Mouse (Mus musculus): ENCODE results near the gene Unc93a2.
"Not testable (repeated sequence)": the region's sequence is repeated elsewhere in the genome, so short reads cannot be mapped to it uniquely, and the experiment has no call there.

Gene Unc93a2

GRCm38 (mm10) chr17:7369401-7369800, 15.9 kb downstream of the Unc93a2 start:
- DNase-seq, result not testable (repeated sequence)

GRCm38 (mm10) chr17:7366676-7367374, 18.4 kb downstream of the Unc93a2 start:
- not testable (repeated sequence) for DNase-seq

GRCm38 (mm10) chr17:7366265-7366664, 19.0 kb downstream of the Unc93a2 start:
- not testable (repeated sequence) for DNase-seq

- DNase-seq, result not testable (repeated sequence)
These were observed 19.6 kb downstream of the Unc93a2 start for GRCm38 (mm10) chr17:7365615-7366014.

GRCm38 (mm10) chr17:7360749-7361465, 24.4 kb downstream of the Unc93a2 start:
- DNase-seq, result not testable (repeated sequence)

- DNase-seq, result not testable (repeated sequence)
These were observed 25.5 kb downstream of the Unc93a2 start for GRCm38 (mm10) chr17:7359806-7360205.

- not testable (repeated sequence) for DNase-seq
These were observed 32.7 kb downstream of the Unc93a2 start, which contains the start of gene Ttll2 for GRCm38 (mm10) chr17:7352596-7352995. Gene Ttll2, minus strand, starts transcription at chr17:7352696.

GRCm38 (mm10) chr17:7348765-7349164, 36.5 kb downstream of the Unc93a2 start:
- DNase-seq, result not testable (repeated sequence)

GRCm38 (mm10) chr17:7337381-7337780, 47.9 kb downstream of the Unc93a2 start:
- DNase-seq, result not testable (repeated sequence)

GRCm38 (mm10) chr17:7332745-7333144, 52.5 kb downstream of the Unc93a2 start:
- DNase-seq, result not testable (repeated sequence)

- DNase-seq, result not testable (repeated sequence)
These were observed 58.8 kb downstream of the Unc93a2 start for GRCm38 (mm10) chr17:7326415-7326814.

GRCm38 (mm10) chr17:7324346-7324745, 60.9 kb downstream of the Unc93a2 start, which contains the start of gene Tcp10a:
Gene Tcp10a, plus strand, starts transcription at chr17:7324646.
- not testable (repeated sequence) for DNase-seq

- not testable (repeated sequence) for DNase-seq
These were observed 65.5 kb downstream of the Unc93a2 start for GRCm38 (mm10) chr17:7319789-7320188.

- DNase-seq, result not testable (repeated sequence)
These were observed 69.4 kb downstream of the Unc93a2 start for GRCm38 (mm10) chr17:7315693-7316382.

Data from lung, adult 18-20 months (tissue).